Mouse (Mus musculus) right cerebral cortex, postnatal 10 days (tissue): Measurements from ENCODE around the gene Rhoa.
"Not testable (repeated sequence)": the region's sequence is repeated elsewhere in the genome, so short reads cannot be mapped to it uniquely, and the experiment has no call there.

ENCODE experiments used
- DNase-seq, 2 experiments: peaks; one replicate each; pipeline ENCODE4 v3.0.0; 2021; ENCODE audit warnings: low spot score in 2 of 2

The Rhoa gene

GRCm38 (mm10) chr9:108287526-108288238 lies 18.2 kb upstream of the Rhoa start:
- not testable (repeated sequence) for DNase-seq

GRCm38 (mm10) chr9:108289347-108289746 lies 16.6 kb upstream of the Rhoa start:
- DNase-seq, result no peak

- DNase-seq, result peak; percentile 97 to 99
These were observed 15.7 kb upstream of the Rhoa start, which contains the start of gene Nicn1 for GRCm38 (mm10) chr9:108290016-108290750. Nicn1 (plus strand) TSS chr9:108290429.

GRCm38 (mm10) chr9:108290773-108291172 lies 15.2 kb upstream of the Rhoa start:
- DNase-seq, result no peak

- DNase-seq, result peak; percentile 56 to 61
These were observed 9.2 kb upstream of the Rhoa start, which contains the start of gene Amt for GRCm38 (mm10) chr9:108296453-108297355. Amt (plus strand) TSS chr9:108296853.

- DNase-seq, result no peak
These were observed 4.1 kb upstream of the Rhoa start for GRCm38 (mm10) chr9:108301853-108302252.

- DNase-seq, result no peak
These were observed 1.2 kb upstream of the Rhoa start for GRCm38 (mm10) chr9:108304716-108305115.

- DNase-seq, result no peak
These were observed 759 bp upstream of the Rhoa start for GRCm38 (mm10) chr9:108305170-108305569.

GRCm38 (mm10) chr9:108306571-108306980 lies 647 bp downstream of the Rhoa start:
- DNase-seq, result peak in 1 of 2 experiments; percentile 77

GRCm38 (mm10) chr9:108307021-108307807 lies 1.3 kb downstream of the Rhoa start:
- DNase-seq, result no peak

- no peak for DNase-seq
These were observed 2.2 kb downstream of the Rhoa start for GRCm38 (mm10) chr9:108308141-108308540.

- DNase-seq, result no peak
These were observed 11.6 kb downstream of the Rhoa start for GRCm38 (mm10) chr9:108317572-108317971.

GRCm38 (mm10) chr9:108318462-108318861 lies 12.5 kb downstream of the Rhoa start:
- no peak for DNase-seq

GRCm38 (mm10) chr9:108322054-108322453 lies 16.1 kb downstream of the Rhoa start:
- not testable (repeated sequence) for DNase-seq

GRCm38 (mm10) chr9:108324784-108325183 lies 18.9 kb downstream of the Rhoa start:
- DNase-seq, result no peak

- no peak for DNase-seq
These were observed 19.9 kb downstream of the Rhoa start for GRCm38 (mm10) chr9:108325811-108326210.

GRCm38 (mm10) chr9:108337848-108338550 lies 32.1 kb downstream of the Rhoa start:
- DNase-seq, result no peak

GRCm38 (mm10) chr9:108338551-108338885 lies 32.6 kb downstream of the Rhoa start:
- DNase-seq, result no peak

GRCm38 (mm10) chr9:108338886-108339781 lies 33.2 kb downstream of the Rhoa start, which contains the start of gene Gpx1:
Gpx1 (plus strand) TSS chr9:108338903.
- peak; percentile 91 to 93 for DNase-seq
